Mouse (Mus musculus) hindbrain, embryonic 16.5 days (tissue): Measurements from ENCODE around the gene 2410141K09Rik. TPM values are rescaled to one million over a fixed set of nuclear protein-coding genes. Genes with fewer than 3 reads are reported as not detected.
"Not testable (repeated sequence)": the region's sequence is repeated elsewhere in the genome, so short reads cannot be mapped to it uniquely, and the experiment has no call there.

Source experiments
- ATAC-seq: fragments of 200-750 bp; cut with Nextera tagmentation; 2 replicates; pipeline ENCODE4 v1.8.0; 2017; ENCODE audit warnings: moderate TSS enrichment, moderate library complexity
- H3K27ac ChIP-seq: fragments of 300-500 bp; sonication (generic); 2 replicates; pipeline ENCODE4 v1.5.1; 2014; ENCODE audit warnings: low read depth, mild to moderate bottlenecking, control low read depth, low read length, moderate library complexity
- H3K27me3 ChIP-seq: fragments of 300-500 bp; sonication (generic); replicated peaks from 2 replicates; pipeline ENCODE4 v1.6.1; 2014; ENCODE audit warnings: low read length; ENCODE audit not compliant: control insufficient read depth, insufficient read depth
- H3K36me3 ChIP-seq: fragments of 300-500 bp; sonication (generic); 2 replicates; pipeline ENCODE4 v1.6.1; 2014; ENCODE audit warnings: mild to moderate bottlenecking, low read length, moderate library complexity, mixed read lengths; ENCODE audit not compliant: control insufficient read depth, insufficient read depth
- H3K4me1 ChIP-seq: fragments of 300-500 bp; sonication (generic); 2 replicates; pipeline ENCODE4 v1.6.1; 2014; ENCODE audit warnings: low read depth, low read length; ENCODE audit not compliant: control insufficient read depth, insufficient read depth
- H3K4me2 ChIP-seq: fragments of 300-500 bp; sonication (generic); 2 replicates; pipeline ENCODE4 v1.6.1; 2014; ENCODE audit warnings: mild to moderate bottlenecking, low read length, control low read depth, moderate library complexity
- H3K4me3 ChIP-seq: fragments of 300-500 bp; sonication (generic); 2 replicates; pipeline ENCODE4 v1.5.1; 2014; ENCODE audit warnings: mild to moderate bottlenecking, low read length, control low read depth, moderate library complexity
- H3K9ac ChIP-seq: fragments of 300-500 bp; sonication (generic); 2 replicates; pipeline ENCODE4 v1.6.1; 2014; ENCODE audit warnings: low read depth, mild to moderate bottlenecking, control low read depth, low read length, moderate library complexity
- H3K9me3 ChIP-seq: fragments of 300-500 bp; sonication (generic); 2 replicates; pipeline ENCODE4 v1.6.1; 2014; ENCODE audit warnings: mild to moderate bottlenecking, low read length, moderate library complexity; ENCODE audit not compliant: control insufficient read depth
- WGBS: fragments of 180-500 bp; shearing (Covaris S2); extraction: QIAGEN DNeasy Blood & Tissue Kit; methylation state at CpG from one replicate; pipeline ENCODE4 v1.1.7; 2014; 5-methylcytosine and 5-hydroxymethylcytosine counted together
- polyA plus RNA-seq: library from polyadenylated mRNA; unstranded; fragments of >200 nt; fragmentation: Nextera tagmentation; extraction: Ambion mirVana; gene quantifications from 2 replicates; pipeline ENCODE4 v1.2.1, GENCODE M21; 2015

Gene 2410141K09Rik
- not detected in 2 replicates for polyA plus RNA-seq

DNA sequence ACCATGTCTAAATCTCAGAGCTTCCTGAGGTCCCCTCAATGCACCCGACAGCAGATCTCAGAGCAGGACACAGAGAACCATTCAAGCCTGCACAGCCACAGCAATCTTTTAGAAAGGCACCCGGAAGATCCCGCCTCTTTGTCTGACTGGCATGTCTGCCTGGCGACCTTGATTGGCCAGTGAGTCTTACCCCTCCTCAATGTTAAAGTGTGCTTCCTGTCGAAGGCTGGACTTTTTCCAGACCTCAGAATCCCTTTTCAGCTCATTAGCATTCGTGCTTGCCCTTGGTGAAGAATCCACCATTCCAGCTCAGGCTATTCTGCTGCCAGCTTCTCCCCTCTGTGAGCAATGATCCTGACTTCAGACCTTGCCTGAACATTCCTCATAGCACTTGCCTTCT lies at the start of gene 2410141K09Rik:
TSS of gene 2410141K09Rik (minus strand) at position 101 of the 400 bp plus-strand sequence.
- H3K27ac ChIP-seq, H3K36me3 ChIP-seq, H3K27me3 ChIP-seq, ATAC-seq, H3K9me3 ChIP-seq, H3K9ac ChIP-seq, H3K4me3 ChIP-seq, H3K4me1 ChIP-seq, H3K4me2 ChIP-seq: not testable (repeated sequence)
- WGBS: no CpG with 5 or more reads among the region's 6 CpGs

GRCm38 (mm10) chr13:66426858-66427257 lies 14.1 kb downstream of the 2410141K09Rik start:
- H3K4me2 ChIP-seq, H3K4me3 ChIP-seq, H3K27me3 ChIP-seq, H3K36me3 ChIP-seq, ATAC-seq, H3K27ac ChIP-seq, H3K9me3 ChIP-seq, H3K9ac ChIP-seq, H3K4me1 ChIP-seq: not testable (repeated sequence)
- WGBS: no CpG with 5 or more reads among the region's 5 CpGs

GRCm38 (mm10) chr13:66414962-66415361 lies 26.0 kb downstream of the 2410141K09Rik start:
- H3K4me2 ChIP-seq, H3K36me3 ChIP-seq, H3K9ac ChIP-seq, H3K4me1 ChIP-seq, H3K9me3 ChIP-seq, H3K27me3 ChIP-seq, H3K27ac ChIP-seq, ATAC-seq, H3K4me3 ChIP-seq: not testable (repeated sequence)
- no CpG with 5 or more reads among the region's 2 CpGs for WGBS

Other genes starting within 250 kb of the 2410141K09Rik start
- not detected in 2 replicates for gene Gm10772, start 213.5 kb downstream of the 2410141K09Rik start, polyA plus RNA-seq